Mouse (Mus musculus) ES-Bruce4 (cell line): ENCODE data around the gene Pdzd7. TPM values are rescaled to one million over a fixed set of nuclear protein-coding genes. Genes with fewer than 3 reads are reported as not detected.

Experiments
- H3K27ac ChIP-seq: 2 replicates; pipeline ENCODE4 v1.5.1; 2012; ENCODE audit warnings: low read length, inconsistent platforms; ENCODE audit not compliant: insufficient read depth
- H3K27me3 ChIP-seq: 2 replicates; pipeline ENCODE4 v1.6.1; 2012; ENCODE audit warnings: mild to moderate bottlenecking, low read length, inconsistent platforms; ENCODE audit not compliant: control insufficient read depth, poor library complexity, insufficient read depth, severe bottlenecking
- H3K36me3 ChIP-seq: 2 replicates; pipeline ENCODE4 v1.6.1; 2012; ENCODE audit warnings: inconsistent platforms, mild to moderate bottlenecking, low read length, moderate library complexity; ENCODE audit not compliant: control insufficient read depth, poor library complexity, insufficient read depth, severe bottlenecking
- H3K4me1 ChIP-seq: one replicate; pipeline ENCODE4 v1.8.1; 2011; ENCODE audit warnings: low read length; ENCODE audit not compliant: control insufficient read depth, insufficient read depth
- H3K4me3 ChIP-seq: 2 replicates; pipeline ENCODE4 v1.5.1; 2011; ENCODE audit warnings: low read depth, mild to moderate bottlenecking, low read length
- H3K9ac ChIP-seq: 2 replicates; pipeline ENCODE4 v1.6.1; 2012; ENCODE audit warnings: low read depth, mild to moderate bottlenecking, inconsistent platforms; ENCODE audit not compliant: poor library complexity, severe bottlenecking
- H3K9me3 ChIP-seq: replicated peaks from 2 replicates; pipeline ENCODE4 v1.6.1; 2012; ENCODE audit warnings: mild to moderate bottlenecking, low read length, inconsistent platforms; ENCODE audit not compliant: control insufficient read depth, poor library complexity, insufficient read depth, severe bottlenecking
- CTCF ChIP-seq: IDR thresholded peaks from one replicate; pipeline ENCODE4 v1.8.1; 2011; ENCODE audit warnings: low read depth, low read length
- EP300 ChIP-seq: IDR thresholded peaks from 2 replicates; pipeline ENCODE4 v1.6.1; 2011; ENCODE audit warnings: low read depth, low read length; ENCODE audit not compliant: insufficient read depth
- POLR2A ChIP-seq: IDR thresholded peaks from one replicate; pipeline ENCODE4 v1.8.1; 2011; ENCODE audit warnings: low read length; ENCODE audit not compliant: insufficient read depth
- polyA plus RNA-seq: library from polyadenylated mRNA; stranded (reverse); fragments of >200 nt; gene quantifications from 2 replicates; pipeline ENCODE4 v1.2.4, GENCODE M21; 2011; ENCODE audit warnings: low read depth; ENCODE audit not compliant: missing spikeins, insufficient read depth, insufficient read length

Pdzd7 gene
- polyA plus RNA-seq, 1 experiment, result 1.3 TPM

DNA sequence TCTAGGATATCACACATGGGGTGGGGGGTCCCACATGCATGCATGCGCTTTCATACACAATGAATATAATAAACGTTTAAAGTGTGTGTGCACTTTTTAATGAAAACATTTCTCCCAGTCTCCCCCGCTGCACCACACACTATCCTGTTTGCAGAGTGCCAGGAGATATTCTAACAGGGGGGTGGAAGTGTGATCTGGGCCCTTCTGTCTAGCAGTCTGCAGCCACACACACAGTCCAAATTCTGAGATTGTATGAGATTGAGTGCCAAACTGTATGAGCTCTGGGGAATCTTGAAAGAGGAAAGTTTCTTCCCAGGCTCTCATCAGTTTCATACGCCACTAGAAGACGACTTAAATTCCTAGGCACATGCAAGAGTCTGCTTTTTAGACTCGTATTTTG, 57.7 kb downstream of the Pdzd7 start:
- Histone ChIP-seq H3K9me3 (no peaks in the 10 kb centered on the region), H3K27me3 (no peaks in the 10 kb centered on the region), H3K27ac (no peak overlapping the region), H3K9ac (no peak overlapping the region), H3K36me3 (no peaks in the 10 kb centered on the region), H3K4me1 (peaks cover 12% of the 10 kb centered on the region), H3K4me3 (no peak overlapping the region)
- TF ChIP-seq CTCF (no peak), POLR2A (no peak), EP300 (no peak)

DNA sequence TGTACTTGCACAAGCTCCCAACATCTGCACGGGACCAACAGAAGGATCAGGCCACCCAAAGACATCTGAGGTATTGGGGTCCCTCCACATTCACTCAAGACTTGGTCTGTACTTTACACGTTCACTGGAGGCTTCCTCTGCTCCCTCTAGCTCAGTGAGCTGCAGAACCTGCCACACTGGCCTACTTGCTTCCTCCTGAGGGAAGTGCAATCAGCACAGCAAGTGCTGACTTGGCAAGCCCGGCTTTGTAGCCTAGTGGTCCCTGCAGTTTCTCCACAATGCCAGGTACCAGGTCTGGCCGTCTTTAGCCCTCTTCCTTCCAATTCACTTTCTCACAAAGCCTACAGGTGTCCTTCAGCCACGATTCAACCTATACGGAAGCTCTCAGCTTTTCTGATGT, 58.5 kb downstream of the Pdzd7 start:
- H3K9me3 ChIP-seq, result no peaks in the 10 kb centered on the region
- no peak overlapping the region for H3K9ac ChIP-seq
- no peaks in the 10 kb centered on the region for H3K36me3 ChIP-seq
- no peak overlapping the region for H3K4me3 ChIP-seq
- no peak overlapping the region for H3K27ac ChIP-seq
- H3K4me1 ChIP-seq, result peaks cover 7% of the 10 kb centered on the region
- TF ChIP-seq POLR2A, result no peak
- no peak for TF ChIP-seq EP300
- no peak for TF ChIP-seq CTCF
- no peaks in the 10 kb centered on the region for H3K27me3 ChIP-seq

DNA sequence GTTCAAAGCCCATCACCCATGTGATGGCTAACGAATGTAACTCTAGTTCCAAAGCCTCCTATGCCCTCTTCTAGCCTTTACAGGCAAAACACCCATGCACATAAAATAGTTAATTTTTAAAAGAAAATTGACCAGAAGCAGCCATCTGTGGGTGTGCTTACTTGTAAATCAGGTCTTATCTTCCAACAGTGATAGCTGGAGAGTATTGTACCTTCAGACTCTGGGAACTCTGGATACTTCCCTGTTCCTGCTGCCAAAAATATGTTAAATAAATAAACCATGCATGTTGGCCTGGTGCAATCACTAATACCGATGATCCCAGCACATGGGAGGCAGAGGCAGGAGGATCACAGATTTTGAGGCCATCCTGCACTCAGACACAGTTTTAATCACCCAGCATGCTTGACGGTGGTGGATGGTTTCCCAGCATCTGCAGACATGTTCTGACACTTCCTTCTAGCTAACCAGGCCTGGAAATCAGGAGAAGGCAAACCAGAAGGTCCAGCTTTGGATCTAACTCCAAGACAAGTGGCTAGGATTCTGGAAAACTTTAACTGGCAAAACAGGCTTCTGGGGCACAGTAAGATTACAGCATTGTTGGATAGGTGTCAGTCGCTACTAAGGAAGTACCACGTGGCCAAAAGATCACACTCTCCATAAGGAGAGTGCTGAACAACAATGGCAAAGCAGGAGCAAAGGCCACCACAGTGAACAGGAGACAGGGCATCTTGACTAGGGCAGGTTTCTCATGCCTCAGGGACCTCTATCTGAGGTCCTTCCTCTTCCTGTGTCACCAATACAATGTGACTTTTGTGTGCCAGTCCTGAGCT, 60.1 kb downstream of the Pdzd7 start:
- no peak overlapping the region for H3K27ac ChIP-seq
- peaks cover 1% of the 10 kb centered on the region for H3K4me1 ChIP-seq
- H3K9me3 ChIP-seq, result no peaks in the 10 kb centered on the region
- H3K27me3 ChIP-seq, result no peaks in the 10 kb centered on the region
- H3K9ac ChIP-seq, result no peak overlapping the region
- peaks cover 6% of the 10 kb centered on the region for H3K36me3 ChIP-seq
- no peak overlapping the region for H3K4me3 ChIP-seq
- TF ChIP-seq POLR2A (no peak), CTCF (no peak), EP300 (no peak)

DNA sequence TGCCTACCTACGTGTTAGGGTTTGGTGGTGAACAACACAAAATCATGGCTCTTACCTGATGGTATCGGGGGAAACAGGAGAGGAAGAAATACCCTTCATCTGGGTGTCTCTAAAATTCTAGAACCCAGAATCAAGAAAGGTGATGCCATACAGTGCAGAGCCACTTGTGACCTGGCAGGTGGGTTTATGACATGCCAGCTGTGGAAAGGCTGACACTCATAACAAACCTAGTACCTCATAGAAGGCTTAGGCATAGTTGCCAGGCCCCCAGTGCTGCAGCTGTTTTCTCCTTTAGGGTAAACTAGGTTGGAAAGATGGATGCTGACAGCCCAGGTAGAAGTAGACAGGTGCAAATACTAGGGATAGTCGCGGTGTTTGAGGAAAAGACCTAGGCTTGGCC, 61.1 kb downstream of the Pdzd7 start:
- Histone ChIP-seq H3K4me3 (no peak overlapping the region), H3K27ac (no peak overlapping the region), H3K27me3 (no peaks in the 10 kb centered on the region), H3K36me3 (peaks cover 13% of the 10 kb centered on the region), H3K9me3 (no peaks in the 10 kb centered on the region), H3K4me1 (peaks cover 1% of the 10 kb centered on the region), H3K9ac (no peak overlapping the region)
- no peak for TF ChIP-seq POLR2A
- no peak for TF ChIP-seq EP300

DNA sequence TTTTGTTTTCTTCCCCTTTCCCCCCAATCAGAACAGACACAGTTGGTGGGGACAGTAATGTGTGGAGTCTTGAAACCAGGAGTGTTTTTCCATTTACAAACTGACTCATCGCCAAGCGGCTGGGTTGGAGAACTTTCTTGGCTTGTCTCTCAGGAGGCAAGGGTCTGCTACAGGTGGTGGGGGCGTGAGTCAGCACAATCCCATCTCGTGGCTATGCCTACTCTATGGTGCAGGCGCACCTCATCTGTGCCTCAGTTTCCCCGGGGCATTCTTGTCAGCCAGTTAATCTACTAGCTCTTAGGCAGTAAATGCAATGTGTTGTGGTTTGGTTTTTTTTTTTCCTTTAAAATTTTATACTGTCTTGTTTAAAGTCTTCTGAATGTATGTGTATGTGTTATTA, 62.2 kb downstream of the Pdzd7 start:
- TF ChIP-seq EP300, result no peak
- TF ChIP-seq POLR2A, result no peak
- TF ChIP-seq CTCF, result no peak
- H3K36me3 ChIP-seq, result peaks cover 19% of the 10 kb centered on the region

DNA sequence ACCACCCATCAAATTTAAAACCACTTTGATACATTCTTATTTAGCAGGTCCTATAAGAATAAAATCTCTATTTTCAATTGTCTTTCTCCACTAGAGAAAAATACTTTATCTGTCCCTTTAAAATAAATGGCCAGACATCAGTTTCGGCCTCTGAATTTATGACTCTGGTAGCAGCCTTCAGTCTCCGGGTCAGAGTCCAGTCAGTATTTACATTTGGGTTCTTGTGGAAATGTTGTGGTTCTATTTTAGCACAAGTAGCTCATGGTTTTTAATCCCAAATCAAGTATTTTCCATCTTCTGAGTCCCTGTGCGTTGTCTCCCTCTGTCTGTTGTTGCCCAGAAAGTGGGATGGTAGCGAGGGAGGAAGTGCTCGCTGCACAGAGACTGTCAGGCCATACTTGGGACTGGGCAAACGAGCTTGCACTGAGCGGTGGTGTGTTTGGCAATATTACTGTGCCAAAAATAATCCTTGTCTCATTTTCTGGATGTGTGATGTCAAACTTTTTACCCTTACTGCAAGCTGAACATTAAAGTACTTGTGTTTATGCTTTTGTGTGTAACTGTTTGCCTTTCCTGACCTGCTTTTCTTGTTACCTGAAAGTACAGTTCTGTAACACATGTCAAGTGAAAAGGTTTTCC, 62.9 kb downstream of the Pdzd7 start:
- H3K4me3 ChIP-seq, result no peak overlapping the region
- no peak for TF ChIP-seq CTCF
- no peak for TF ChIP-seq EP300
- TF ChIP-seq POLR2A, result no peak
- H3K27me3 ChIP-seq, result no peaks in the 10 kb centered on the region
- peaks cover 25% of the 10 kb centered on the region for H3K36me3 ChIP-seq
- peaks cover 1% of the 10 kb centered on the region for H3K4me1 ChIP-seq
- H3K9me3 ChIP-seq, result no peaks in the 10 kb centered on the region
- no peak overlapping the region for H3K9ac ChIP-seq
- H3K27ac ChIP-seq, result no peak overlapping the region

More for the DNA sequence above, 62.2 kb downstream of the Pdzd7 start:
- Histone ChIP-seq H3K9ac (no peak overlapping the region), H3K27me3 (no peaks in the 10 kb centered on the region), H3K4me1 (peaks cover 1% of the 10 kb centered on the region), H3K27ac (no peak overlapping the region), H3K9me3 (no peaks in the 10 kb centered on the region), H3K4me3 (no peak overlapping the region)
